In the genomic region with DNA sequence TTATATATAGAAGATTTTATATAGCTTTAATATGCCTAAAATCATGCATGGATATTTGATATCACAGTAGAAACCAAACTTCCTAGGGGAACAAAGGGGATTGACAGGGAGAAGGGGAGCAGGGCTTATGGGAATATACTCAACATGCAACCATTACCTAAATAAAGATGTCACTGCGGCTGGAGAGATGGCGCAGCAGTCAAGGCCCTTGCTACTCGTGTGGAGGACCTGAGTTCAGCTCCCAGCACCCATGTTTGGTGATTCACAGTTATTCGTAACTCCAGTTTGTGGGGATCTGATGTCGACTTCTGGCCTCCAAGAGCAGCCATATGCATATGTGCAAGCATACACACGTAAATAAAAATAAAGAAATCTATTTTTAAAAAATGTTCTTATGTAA, we compare ENCODE assay signal across 21 mouse cellular contexts.
"Had no signal": no experiment of that assay in that cellular context is flagged by ENCODE, and none has a peak within 500 bp of the region (broad histone marks: within the 10 kb centered on the region; RNA-seq: fewer than 3 reads in every experiment).

No protein-coding gene starts in this region.

- H3K27ac ChIP-seq: embryonic facial prominence, embryonic 10.5 days; embryonic facial prominence, embryonic 12.5 days; forebrain, embryonic 10.5 days; forebrain, embryonic 12.5 days; forebrain, embryonic 13.5 days; forebrain, embryonic 15.5 days; heart, adult 2 months had no signal

- H3K36me3 ChIP-seq: embryonic facial prominence, embryonic 10.5 days; embryonic facial prominence, embryonic 12.5 days; embryonic facial prominence, embryonic 13.5 days; embryonic facial prominence, embryonic 15.5 days; forebrain, embryonic 10.5 days; forebrain, embryonic 12.5 days; forebrain, embryonic 15.5 days had no signal

- ATAC-seq: forebrain, embryonic 13.5 days; forebrain, embryonic 14.5 days; forebrain, embryonic 15.5 days had no signal

- H3K4me2 ChIP-seq: embryonic facial prominence, embryonic 12.5 days; embryonic facial prominence, embryonic 15.5 days; forebrain, embryonic 12.5 days; forebrain, embryonic 13.5 days; forebrain, embryonic 15.5 days had no signal

- H3K9ac ChIP-seq: embryonic facial prominence, embryonic 12.5 days; embryonic facial prominence, embryonic 13.5 days; embryonic facial prominence, embryonic 15.5 days; forebrain, embryonic 12.5 days; forebrain, embryonic 13.5 days; forebrain, embryonic 15.5 days; forebrain, postnatal 0 days had no signal

- H3K9me3 ChIP-seq: embryonic facial prominence, embryonic 10.5 days; embryonic facial prominence, embryonic 12.5 days; embryonic facial prominence, embryonic 13.5 days; embryonic facial prominence, embryonic 15.5 days; forebrain, embryonic 10.5 days; forebrain, embryonic 13.5 days; forebrain, embryonic 15.5 days had no signal

- H3K4me1 ChIP-seq: embryonic facial prominence, embryonic 15.5 days had no signal

- DNase-seq: cerebellum, adult 8-10 months; cerebellum, postnatal 36 days; embryo, embryonic 11 days; gastrocnemius, adult 2 months; gastrocnemius, postnatal 10 days; gastrocnemius, postnatal 14 days; gastrocnemius, postnatal 25 days; gastrocnemius, postnatal 36 days; heart, adult 18-20 months; heart, adult 2 months had no signal

- H3K4me3 ChIP-seq: embryonic facial prominence, embryonic 10.5 days; embryonic facial prominence, embryonic 12.5 days; embryonic facial prominence, embryonic 13.5 days; embryonic facial prominence, embryonic 15.5 days; erythroblast, embryonic 14.5 days; forebrain, embryonic 10.5 days; forebrain, embryonic 12.5 days; forebrain, embryonic 13.5 days; forebrain, embryonic 15.5 days; heart, adult 2 months had no signal

- H3K27me3 ChIP-seq: embryonic facial prominence, embryonic 12.5 days; embryonic facial prominence, embryonic 13.5 days; embryonic facial prominence, embryonic 15.5 days; forebrain, embryonic 13.5 days; forebrain, embryonic 15.5 days had no signal
